Mouse (Mus musculus) CH12.LX (cell line): ENCODE results near the gene Fam185a.

Experiments
- CHD2 ChIP-seq: IDR thresholded peaks from 2 replicates; pipeline ENCODE4 v1.6.1; 2011; ENCODE audit warnings: low read length, improper control_type of control experiment
- CTCF ChIP-seq, 2 experiments: IDR thresholded peaks in 1 of 2; conservative IDR thresholded peaks in 1 of 2; 2 replicates each; pipeline ENCODE4 v1.5.1; 2011 to 2012; ENCODE audit warnings: low read depth in 2 of 2, low read length in 2 of 2, improper control_type of control experiment in 1 of 2, inconsistent platforms in 1 of 2, mild to moderate bottlenecking in 1 of 2, moderate library complexity in 1 of 2
- EP300 ChIP-seq: IDR thresholded peaks from 2 replicates; pipeline ENCODE4 v1.6.1; 2011; ENCODE audit warnings: low read length, improper control_type of control experiment
- POLR2A ChIP-seq: IDR thresholded peaks from 2 replicates; pipeline ENCODE4 v1.6.1; 2011; ENCODE audit warnings: low read depth, mild to moderate bottlenecking, improper control_type of control experiment, low read length
- TBP ChIP-seq: conservative IDR thresholded peaks from 2 replicates; pipeline ENCODE4 v1.6.1; 2011; ENCODE audit warnings: low read depth, low read length, improper control_type of control experiment
- USF1 ChIP-seq: IDR thresholded peaks from 2 replicates; pipeline ENCODE4 v1.6.1; 2014; ENCODE audit warnings: low read depth, mild to moderate bottlenecking, inconsistent platforms, low read length, improper control_type of control experiment
- ZMIZ1 ChIP-seq: IDR thresholded peaks from 2 replicates; pipeline ENCODE4 v1.6.1; 2012; ENCODE audit warnings: low read depth, mild to moderate bottlenecking, inconsistent platforms, low read length, improper control_type of control experiment

DNA sequence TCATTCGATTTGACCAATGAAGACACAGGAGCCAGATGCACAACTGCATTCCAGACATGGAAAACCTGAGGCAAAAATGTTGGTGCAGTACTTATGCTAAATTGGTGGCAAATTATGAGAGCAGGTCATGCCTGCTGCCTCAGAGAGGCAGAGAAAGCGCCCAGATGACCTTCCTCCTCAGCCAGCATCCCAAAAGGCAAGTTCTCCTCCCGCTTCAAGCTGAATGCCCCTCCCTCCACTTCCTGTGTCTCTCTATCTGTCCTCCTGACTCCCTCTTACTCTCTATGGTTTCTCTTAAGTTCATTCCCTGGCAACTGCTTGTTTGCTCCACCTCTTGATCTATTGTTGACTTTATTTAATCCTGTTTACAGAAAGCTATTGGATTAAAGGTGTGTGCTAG, 70.0 kb downstream of the Fam185a start:
- TF ChIP-seq CHD2 (no peak), POLR2A (no peak), EP300 (no peak), ZMIZ1 (no peak), TBP (no peak), CTCF (conservative IDR thresholded peaks at IDR 0.05 in 1 of 2, IDR thresholded peaks at IDR 0.05 in 1 of 2; ENCODE audit: low read depth in 2 of 2, low read length in 2 of 2) (no peak), USF1 (no peak)
